Mouse (Mus musculus): ENCODE measurements around the gene Ndc80. TPM values are rescaled to one million over a fixed set of nuclear protein-coding genes. Genes with fewer than 3 reads are reported as not detected.
A peak's percentile ranks its signal among the peaks of the same experiment; 100 is the strongest.
"Not testable (repeated sequence)": the region's sequence is repeated elsewhere in the genome, so short reads cannot be mapped to it uniquely, and the experiment has no call there.

Ndc80 gene
- 17.7 and 21.1 TPM in 2 replicates for polyA plus RNA-seq (2015; fragmentation: Nextera tagmentation; extraction: Ambion mirVana)

- Histone ChIP-seq H3K27me3 (replicated peaks; ENCODE audit: control insufficient read depth, insufficient read depth, low read length) (no peaks in the 10 kb centered on the region), H3K4me1 (replicated peaks; ENCODE audit: control insufficient read depth, insufficient read depth, low read length) (peaks cover 12% of the 10 kb centered on the region), H3K9me3 (ENCODE audit: control insufficient read depth, low read length) (no peaks in the 10 kb centered on the region), H3K27ac (ENCODE audit: low read length) (peak within 1 kb of the TSS; percentile 100), H3K4me3 (replicated peaks; ENCODE audit: low read length) (peak within 1 kb of the TSS; percentile 79), H3K36me3 (ENCODE audit: control insufficient read depth, insufficient read depth) (no peaks in the 10 kb centered on the region), H3K9ac (replicated peaks; ENCODE audit: low read depth, low read length) (peak within 1 kb of the TSS; percentile 88), H3K4me2 (ENCODE audit: low read length) (peak within 1 kb of the TSS; percentile 82)
- peak; percentile 99 for ATAC-seq
- WGBS, result under 1% methylated on average over 66 of the region's 66 CpGs
These were observed at the start of gene Ndc80 for GRCm38 (mm10) chr17:71526711-71527564. TSS of gene Ndc80 (minus strand) at chr17:71526857.

GRCm38 (mm10) chr17:71561631-71562030, 35.0 kb upstream of the Ndc80 start:
- Histone ChIP-seq H3K27me3 (replicated peaks; ENCODE audit: control insufficient read depth, insufficient read depth, low read length) (no peaks in the 10 kb centered on the region), H3K9ac (replicated peaks; ENCODE audit: low read depth, low read length) (no peak overlapping the region), H3K27ac (ENCODE audit: low read length) (no peak overlapping the region), H3K4me2 (ENCODE audit: low read length) (no peak overlapping the region), H3K4me3 (replicated peaks; ENCODE audit: low read length) (no peak overlapping the region), H3K9me3 (ENCODE audit: control insufficient read depth, low read length) (no peaks in the 10 kb centered on the region), H3K4me1 (replicated peaks; ENCODE audit: control insufficient read depth, insufficient read depth, low read length) (no peaks in the 10 kb centered on the region), H3K36me3 (ENCODE audit: control insufficient read depth, insufficient read depth) (no peaks in the 10 kb centered on the region)
- no peak for ATAC-seq

- Histone ChIP-seq H3K36me3 (ENCODE audit: control insufficient read depth, insufficient read depth) (no peaks in the 10 kb centered on the region), H3K9ac (replicated peaks; ENCODE audit: low read depth, low read length) (peak overlapping the region; percentile 83; the same call in 1 of the 2 replicates), H3K9me3 (ENCODE audit: control insufficient read depth, low read length) (no peaks in the 10 kb centered on the region), H3K27me3 (replicated peaks; ENCODE audit: control insufficient read depth, insufficient read depth, low read length) (peaks cover 5% of the 10 kb centered on the region; the same call in 1 of the 2 replicates), H3K27ac (ENCODE audit: low read length) (no peak overlapping the region), H3K4me3 (replicated peaks; ENCODE audit: low read length) (peak overlapping the region; percentile 79; the same call in 1 of the 2 replicates), H3K4me2 (ENCODE audit: low read length) (peak overlapping the region; percentile 88), H3K4me1 (replicated peaks; ENCODE audit: control insufficient read depth, insufficient read depth, low read length) (peaks cover 8% of the 10 kb centered on the region)
- WGBS, result 15% methylated on average over 11 of the region's 11 CpGs
- no peak for ATAC-seq
These were observed 26.2 kb upstream of the Ndc80 start for GRCm38 (mm10) chr17:71552901-71553300.

GRCm38 (mm10) chr17:71551757-71552451, 25.2 kb upstream of the Ndc80 start, which contains the start of gene Spdya:
TSS of gene Spdya (plus strand) at chr17:71552061.
- Histone ChIP-seq H3K9me3 (ENCODE audit: control insufficient read depth, low read length) (no peaks in the 10 kb centered on the region), H3K4me2 (ENCODE audit: low read length) (peak within 1 kb of the TSS; percentile 88), H3K27me3 (replicated peaks; ENCODE audit: control insufficient read depth, insufficient read depth, low read length) (peaks cover 5% of the 10 kb centered on the region; the same call in 1 of the 2 replicates), H3K27ac (ENCODE audit: low read length) (peak within 1 kb of the TSS; percentile 58; the same call in 1 of the 2 replicates), H3K4me1 (replicated peaks; ENCODE audit: control insufficient read depth, insufficient read depth, low read length) (peaks cover 8% of the 10 kb centered on the region), H3K36me3 (ENCODE audit: control insufficient read depth, insufficient read depth) (no peaks in the 10 kb centered on the region), H3K9ac (replicated peaks; ENCODE audit: low read depth, low read length) (peak within 1 kb of the TSS; percentile 83), H3K4me3 (replicated peaks; ENCODE audit: low read length) (peak within 1 kb of the TSS; percentile 79)
- peak; percentile 97 for ATAC-seq
- under 1% methylated on average over 40 of the region's 78 CpGs for WGBS

DNA sequence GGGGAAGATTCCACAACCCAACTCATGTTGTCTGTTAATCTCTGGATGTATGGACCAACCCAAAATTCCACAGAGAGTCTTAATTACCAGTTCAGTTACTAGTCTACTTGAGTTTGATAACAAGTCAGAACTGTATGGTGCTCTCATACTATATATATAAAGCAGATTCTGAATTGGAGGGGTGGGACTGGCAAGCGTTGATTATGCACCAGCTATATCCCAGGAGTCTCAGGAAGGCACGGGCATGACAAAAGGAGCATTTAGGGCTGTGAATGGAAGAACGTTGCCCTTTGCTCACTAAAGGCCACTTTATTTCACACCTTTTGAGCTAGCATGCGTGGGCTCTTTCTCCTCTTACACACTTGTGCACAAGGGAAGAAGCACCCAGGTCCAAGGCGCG, 24.7 kb upstream of the Ndc80 start:
- Histone ChIP-seq H3K27ac (ENCODE audit: low read length) (no peak overlapping the region), H3K4me3 (replicated peaks; ENCODE audit: low read length) (peak overlapping the region; percentile 79), H3K9me3 (ENCODE audit: control insufficient read depth, low read length) (no peaks in the 10 kb centered on the region), H3K4me1 (replicated peaks; ENCODE audit: control insufficient read depth, insufficient read depth, low read length) (peaks cover 8% of the 10 kb centered on the region), H3K9ac (replicated peaks; ENCODE audit: low read depth, low read length) (peak overlapping the region; percentile 83), H3K36me3 (ENCODE audit: control insufficient read depth, insufficient read depth) (no peaks in the 10 kb centered on the region), H3K4me2 (ENCODE audit: low read length) (peak overlapping the region; percentile 88), H3K27me3 (replicated peaks; ENCODE audit: control insufficient read depth, insufficient read depth, low read length) (peaks cover 5% of the 10 kb centered on the region; the same call in 1 of the 2 replicates)
- ATAC-seq, result peak; percentile 51
- 5% methylated on average over 6 of the region's 6 CpGs for WGBS

GRCm38 (mm10) chr17:71548586-71548985, 21.9 kb upstream of the Ndc80 start:
- H3K4me1 ChIP-seq (replicated peaks; ENCODE audit: control insufficient read depth, insufficient read depth, low read length), result peaks cover 8% of the 10 kb centered on the region
- no peaks in the 10 kb centered on the region for H3K9me3 ChIP-seq (ENCODE audit: control insufficient read depth, low read length)
- H3K4me3 ChIP-seq (replicated peaks; ENCODE audit: low read length), result no peak overlapping the region
- no peaks in the 10 kb centered on the region for H3K36me3 ChIP-seq (ENCODE audit: control insufficient read depth, insufficient read depth)
- ATAC-seq, result no peak
- no peak overlapping the region for H3K9ac ChIP-seq (replicated peaks; ENCODE audit: low read depth, low read length)
- peaks cover 5% of the 10 kb centered on the region; the same call in 1 of the 2 replicates for H3K27me3 ChIP-seq (replicated peaks; ENCODE audit: control insufficient read depth, insufficient read depth, low read length)
- H3K4me2 ChIP-seq (ENCODE audit: low read length), result no peak overlapping the region
- no peak overlapping the region for H3K27ac ChIP-seq (ENCODE audit: low read length)
- WGBS, result 0% methylated on average over 1 of the region's 1 CpGs

DNA sequence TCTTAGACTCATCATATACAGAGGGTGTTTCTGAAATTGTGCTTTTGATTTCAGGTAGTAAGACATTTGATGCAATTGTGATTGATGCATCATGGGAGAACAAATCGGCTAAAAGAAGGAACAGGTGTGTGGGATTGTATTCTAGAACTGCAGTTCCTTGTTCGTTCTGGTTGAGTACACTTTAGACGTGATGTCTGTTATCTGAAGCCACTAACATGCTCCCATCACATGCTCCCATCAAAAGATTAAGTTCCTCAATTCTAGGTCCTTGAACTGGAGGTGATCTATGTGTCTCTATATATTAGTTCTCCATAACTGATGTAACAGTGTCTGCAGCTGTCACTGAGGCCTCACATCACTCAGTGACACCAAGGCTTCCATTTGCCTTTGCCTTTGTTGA, 10.5 kb upstream of the Ndc80 start:
- WGBS, result 93% methylated on average over 3 of the region's 3 CpGs
- Histone ChIP-seq H3K4me1 (replicated peaks; ENCODE audit: control insufficient read depth, insufficient read depth, low read length) (no peaks in the 10 kb centered on the region), H3K27ac (ENCODE audit: low read length) (no peak overlapping the region), H3K27me3 (replicated peaks; ENCODE audit: control insufficient read depth, insufficient read depth, low read length) (no peaks in the 10 kb centered on the region), H3K36me3 (ENCODE audit: control insufficient read depth, insufficient read depth) (no peaks in the 10 kb centered on the region), H3K4me3 (replicated peaks; ENCODE audit: low read length) (no peak overlapping the region), H3K4me2 (ENCODE audit: low read length) (no peak overlapping the region), H3K9me3 (ENCODE audit: control insufficient read depth, low read length) (no peaks in the 10 kb centered on the region), H3K9ac (replicated peaks; ENCODE audit: low read depth, low read length) (no peak overlapping the region)
- no peak for ATAC-seq

DNA sequence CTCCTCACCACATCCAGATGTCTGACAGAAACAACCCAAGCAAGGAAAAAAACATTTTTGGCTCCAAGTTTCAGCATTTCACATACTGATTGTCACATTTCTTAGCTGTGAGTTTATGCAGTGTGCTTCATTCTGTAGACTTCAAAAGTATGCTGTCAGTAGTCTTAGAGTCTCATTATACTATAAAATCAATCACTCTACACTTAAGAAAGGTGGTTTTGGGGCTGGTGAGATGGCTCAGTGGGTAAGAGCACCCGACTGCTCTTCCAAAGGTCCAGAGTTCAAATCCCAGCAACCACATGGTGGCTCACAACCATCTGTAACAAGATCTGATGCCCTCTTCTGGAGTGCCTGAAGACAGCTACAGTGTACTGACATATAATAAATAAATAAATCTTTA, 8.9 kb upstream of the Ndc80 start:
- H3K36me3 ChIP-seq (ENCODE audit: control insufficient read depth, insufficient read depth); H3K27ac ChIP-seq (ENCODE audit: low read length); H3K4me2 ChIP-seq (ENCODE audit: low read length); H3K27me3 ChIP-seq (replicated peaks; ENCODE audit: control insufficient read depth, insufficient read depth, low read length); H3K4me1 ChIP-seq (replicated peaks; ENCODE audit: control insufficient read depth, insufficient read depth, low read length); ATAC-seq; H3K4me3 ChIP-seq (replicated peaks; ENCODE audit: low read length); H3K9ac ChIP-seq (replicated peaks; ENCODE audit: low read depth, low read length); H3K9me3 ChIP-seq (ENCODE audit: control insufficient read depth, low read length): not testable (repeated sequence)
- 74% methylated on average over 1 of the region's 1 CpGs for whole genome bisulfite sequencing

- ATAC-seq, result no peak
These were observed 1.4 kb upstream of the Ndc80 start for GRCm38 (mm10) chr17:71528042-71528441.

More at GRCm38 (mm10) chr17:71528042-71528441, 1.4 kb upstream of the Ndc80 start:
- no peaks in the 10 kb centered on the region for H3K9me3 ChIP-seq (ENCODE audit: control insufficient read depth, low read length)
- no peak overlapping the region for H3K9ac ChIP-seq (replicated peaks; ENCODE audit: low read depth, low read length)
- H3K27me3 ChIP-seq (replicated peaks; ENCODE audit: control insufficient read depth, insufficient read depth, low read length), result no peaks in the 10 kb centered on the region
- H3K4me3 ChIP-seq (replicated peaks; ENCODE audit: low read length), result no peak overlapping the region
- H3K4me2 ChIP-seq (ENCODE audit: low read length), result no peak overlapping the region
- H3K36me3 ChIP-seq (ENCODE audit: control insufficient read depth, insufficient read depth), result no peaks in the 10 kb centered on the region
- peaks cover 12% of the 10 kb centered on the region for H3K4me1 ChIP-seq (replicated peaks; ENCODE audit: control insufficient read depth, insufficient read depth, low read length)
- H3K27ac ChIP-seq (ENCODE audit: low read length), result no peak overlapping the region

Data from forebrain, embryonic 16.5 days (tissue).